Mouse (Mus musculus): ENCODE data around the gene Guk1.
"Not testable (repeated sequence)": the region's sequence is repeated elsewhere in the genome, so short reads cannot be mapped to it uniquely, and the experiment has no call there.

The Guk1 gene

GRCm38 (mm10) chr11:59211561-59211960 lies 19.5 kb upstream of the Guk1 start:
- CTCF ChIA-PET: not testable (repeated sequence)

- CTCF ChIA-PET: interaction anchor here (0.8 to 1.6 kb wide), 2 partner anchors 9 to 14 kb away, joined by 3 to 5 read pairs; no protein-coding TSS in a partner anchor
These were observed 18.0 kb upstream of the Guk1 start for GRCm38 (mm10) chr11:59210020-59210419.

GRCm38 (mm10) chr11:59209580-59209979 lies 17.6 kb upstream of the Guk1 start:
- CTCF ChIA-PET: interaction anchor here (0.8 to 1.6 kb wide), 2 partner anchors 10 to 15 kb away, joined by 3 to 5 read pairs; no protein-coding TSS in a partner anchor

GRCm38 (mm10) chr11:59209003-59209441 lies 17.0 kb upstream of the Guk1 start:
- CTCF ChIA-PET: interaction anchor here (1.6 kb wide), 1 partner anchor 15 kb away, joined by 5 read pairs; no protein-coding TSS in a partner anchor

- CTCF ChIA-PET: no interaction called here
These were observed 16.3 kb upstream of the Guk1 start, which contains the start of gene 2310033P09Rik for GRCm38 (mm10) chr11:59208153-59208831. Gene 2310033P09Rik, plus strand, starts transcription at chr11:59208321.

GRCm38 (mm10) chr11:59202081-59202995 lies 10.3 kb upstream of the Guk1 start, which contains the start of gene Mrpl55:
Gene Mrpl55, plus strand, starts transcription at chr11:59202486.
- CTCF ChIA-PET: no interaction called here

DNA sequence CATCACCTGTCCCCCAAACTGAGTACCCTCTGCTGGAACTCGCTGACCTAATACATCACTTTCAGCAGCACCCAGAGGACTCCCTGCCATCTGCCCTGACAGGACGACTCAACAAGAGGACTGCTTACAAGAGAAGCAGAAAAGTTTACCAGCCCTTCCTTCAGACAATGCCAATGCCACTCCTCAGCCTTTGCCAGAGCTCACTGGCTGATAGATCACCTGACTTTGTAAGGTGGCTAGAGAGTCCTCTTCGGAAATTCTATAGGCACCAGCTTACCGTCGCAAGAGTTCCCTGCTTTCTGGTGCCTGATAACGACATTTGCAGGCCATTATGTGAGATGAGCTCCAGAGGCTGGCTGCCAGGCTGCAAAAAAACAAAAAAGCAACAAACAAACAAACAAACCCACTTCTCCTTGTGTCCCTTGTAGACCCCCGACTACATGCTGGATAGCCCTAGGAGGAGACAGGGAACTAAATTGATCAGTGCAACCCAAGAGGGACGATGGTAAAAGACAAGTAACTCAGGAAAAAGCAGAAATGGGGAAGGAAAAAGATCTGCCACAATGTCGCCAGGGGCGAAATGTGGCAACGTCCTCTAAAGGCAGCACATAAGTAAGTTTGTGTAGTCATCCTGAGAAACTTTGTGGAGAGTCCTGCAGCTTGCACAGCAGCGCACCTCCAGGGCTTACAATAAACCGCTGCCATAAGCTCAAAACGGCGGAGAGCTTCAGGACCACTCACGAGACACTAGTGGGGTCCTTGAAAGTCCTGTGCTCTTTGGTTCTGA lies 9.4 kb upstream of the Guk1 start:
- CTCF ChIA-PET: no interaction called here

DNA sequence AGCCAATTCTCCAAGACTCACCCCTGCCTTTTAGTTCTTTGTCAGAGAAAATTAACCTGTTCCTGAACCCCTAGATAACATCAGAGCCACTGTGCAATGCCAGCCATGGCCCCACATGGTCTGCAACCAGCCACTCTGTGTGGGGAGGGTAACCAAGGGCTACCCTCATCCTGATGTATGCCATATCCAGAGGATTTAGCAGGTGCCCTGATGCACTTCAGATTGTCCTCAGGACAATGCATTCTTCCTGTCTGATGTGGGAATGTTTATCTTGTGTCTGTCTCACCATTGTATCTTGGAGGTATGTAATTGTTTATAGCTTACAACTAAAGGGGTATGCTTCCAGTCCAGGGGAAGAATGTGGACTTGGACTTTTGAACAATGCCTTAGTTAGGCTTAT lies 4.2 kb upstream of the Guk1 start:
- CTCF ChIA-PET: no interaction called here

GRCm38 (mm10) chr11:59191231-59192058 lies 567 bp downstream of the Guk1 start:
- CTCF ChIA-PET: no interaction called here

DNA sequence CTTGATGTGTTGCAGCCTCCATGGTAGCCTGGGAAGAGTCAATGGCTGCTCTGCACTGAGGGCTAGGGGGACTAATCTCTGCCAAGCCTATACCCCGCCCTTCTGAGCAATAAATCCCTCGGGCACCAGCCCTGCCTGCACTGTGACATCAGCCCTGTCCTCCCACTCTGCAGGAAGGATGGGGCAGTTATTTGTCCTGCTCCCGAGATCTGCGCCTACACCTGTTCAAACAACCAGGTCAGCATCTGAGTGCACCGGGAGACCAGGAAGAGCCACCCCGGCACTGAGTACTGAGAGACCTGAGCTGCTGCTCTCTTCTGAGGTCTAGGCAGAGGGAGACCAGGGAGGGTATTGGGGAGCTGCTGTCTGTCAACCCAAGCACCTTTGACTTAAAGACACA lies 4.3 kb downstream of the Guk1 start:
- CTCF ChIA-PET: interaction anchor here (0.6 kb wide), 1 partner anchor 229 kb away, joined by 3 read pairs; no protein-coding TSS in a partner anchor

DNA sequence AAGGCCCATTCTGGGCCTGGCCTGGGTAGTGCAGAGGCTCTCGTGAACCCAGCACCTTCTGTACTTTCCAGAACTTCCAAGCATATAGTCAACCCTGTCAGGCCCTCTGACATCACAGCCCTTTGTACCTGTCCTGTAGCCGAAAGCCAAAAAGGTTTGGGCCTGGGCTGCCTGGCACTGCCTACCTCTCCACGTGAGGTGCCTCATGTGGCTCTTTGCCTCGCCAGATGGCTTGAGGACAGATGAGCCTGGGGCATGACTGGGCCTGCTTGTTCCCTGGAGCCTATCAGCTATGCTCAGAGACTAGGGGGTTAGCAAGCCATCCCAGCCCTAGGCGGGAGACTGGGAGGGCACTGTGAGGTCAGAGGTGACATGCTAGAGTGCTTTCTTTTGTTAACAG lies 6.5 kb downstream of the Guk1 start:
- CTCF ChIA-PET: no interaction called here

- CTCF ChIA-PET: no interaction called here
These were observed 8.2 kb downstream of the Guk1 start for GRCm38 (mm10) chr11:59183821-59184220.

- CTCF ChIA-PET: no interaction called here
These were observed 9.1 kb downstream of the Guk1 start, which contains the start of gene Gjc2 for GRCm38 (mm10) chr11:59182864-59183331. Gene Gjc2, minus strand, starts transcription at chr11:59183213.

GRCm38 (mm10) chr11:59176921-59177320 lies 15.1 kb downstream of the Guk1 start:
- CTCF ChIA-PET: no interaction called here

GRCm38 (mm10) chr11:59176475-59176874 lies 15.5 kb downstream of the Guk1 start:
- CTCF ChIA-PET: no interaction called here

DNA sequence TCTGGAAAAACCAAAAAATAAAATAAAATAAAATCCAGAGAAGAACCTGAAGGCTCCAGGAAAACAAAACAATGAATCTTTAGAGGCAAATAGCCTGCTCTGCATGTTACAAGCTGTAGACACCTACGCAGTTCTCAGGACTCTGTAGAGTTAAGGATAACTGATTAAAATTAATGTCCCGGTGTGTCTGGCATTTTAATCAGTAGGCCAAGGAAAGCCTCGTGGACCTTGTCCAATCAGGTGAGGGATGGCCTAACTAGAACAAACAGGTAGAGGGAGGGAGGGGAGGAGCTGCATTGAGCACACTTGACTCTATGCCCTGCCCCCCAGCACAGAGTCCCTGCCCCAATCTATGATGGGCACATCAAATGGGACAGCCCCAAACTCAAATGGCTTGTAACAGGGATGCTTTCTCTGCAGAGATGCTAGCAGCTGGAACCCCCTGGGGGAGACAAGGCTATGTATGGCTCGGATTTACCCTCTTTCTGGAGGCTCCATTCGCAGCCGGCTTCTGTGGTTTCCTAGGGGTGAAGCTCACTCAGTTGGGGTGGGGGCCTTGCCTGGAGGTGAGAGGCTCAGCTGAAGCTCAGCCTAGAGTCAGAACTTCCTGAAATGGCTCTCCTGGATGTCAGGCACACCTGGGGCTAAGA lies 17.7 kb downstream of the Guk1 start:
- CTCF ChIA-PET: no interaction called here

DNA sequence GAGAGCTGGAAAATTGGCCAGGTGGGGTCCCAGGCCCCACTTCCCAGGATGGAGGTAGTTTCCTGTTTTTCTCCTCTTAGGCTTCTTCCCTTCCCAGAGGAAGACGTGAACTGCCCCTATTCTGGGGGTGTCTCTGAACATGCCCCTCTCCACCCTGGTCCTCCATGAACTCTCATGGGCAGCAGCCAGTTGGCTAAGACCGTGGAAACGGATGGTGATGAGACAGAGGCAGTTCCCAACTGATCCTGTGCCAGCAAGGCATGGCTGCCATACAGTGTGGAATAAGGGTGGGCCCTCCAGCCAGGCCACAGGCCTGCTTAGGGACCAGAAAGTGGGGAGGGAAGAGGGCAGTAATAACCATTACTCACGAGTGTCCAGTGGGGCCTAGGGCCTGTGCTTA lies 21.5 kb downstream of the Guk1 start:
- CTCF ChIA-PET: no interaction called here

GRCm38 (mm10) chr11:59169807-59170206 lies 22.2 kb downstream of the Guk1 start:
- CTCF ChIA-PET: no interaction called here

DNA sequence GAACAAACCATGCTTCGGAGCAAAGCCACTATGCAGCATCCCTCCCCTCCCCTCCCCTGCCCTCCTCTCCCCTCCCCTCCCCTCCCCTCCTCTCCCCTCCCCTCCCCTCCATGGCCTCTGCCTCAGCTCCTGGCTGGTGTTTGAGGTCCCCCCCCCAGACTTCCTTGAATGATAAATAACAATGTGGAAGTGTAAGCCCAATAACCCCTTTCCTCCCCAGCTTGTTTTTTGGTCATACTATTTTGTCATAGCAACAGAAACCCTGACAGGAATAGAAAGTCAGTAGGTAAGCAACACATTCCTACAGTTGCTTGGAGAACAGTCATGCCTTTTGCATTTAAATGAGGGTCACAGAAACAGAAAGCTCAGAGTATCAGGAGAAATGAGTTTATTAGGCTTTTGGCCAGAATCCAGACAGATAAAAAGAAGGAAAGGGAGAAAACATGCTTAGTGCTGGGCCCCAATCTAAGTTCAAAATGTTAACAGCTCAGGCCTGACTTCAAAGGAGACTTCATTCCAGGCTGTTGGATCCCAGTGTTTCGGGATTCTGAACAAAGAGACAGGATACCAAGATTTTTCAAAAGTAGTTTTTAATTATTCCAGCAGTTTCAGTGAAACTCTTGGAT lies 26.3 kb downstream of the Guk1 start:
- CTCF ChIA-PET: interaction anchor here (1.8 kb wide), 1 partner anchor 50 kb away, joined by 4 read pairs; no protein-coding TSS in a partner anchor

GRCm38 (mm10) chr11:59164384-59164783 lies 27.6 kb downstream of the Guk1 start:
- CTCF ChIA-PET: interaction anchor here (1.8 kb wide), 1 partner anchor 52 kb away, joined by 4 read pairs; no protein-coding TSS in a partner anchor
